Mouse (Mus musculus) cerebellum, postnatal 4 days (tissue): ENCODE measurements around the gene Slc8b1.

Experiments used
- DNase-seq, 2 experiments: peaks; one replicate each; pipeline ENCODE4 v3.0.0; 2022; ENCODE audit warnings: low spot score in 2 of 2, mixed read lengths in 1 of 2

Slc8b1 gene

GRCm38 (mm10) chr5:120527296-120527964, 16.5 kb downstream of the Slc8b1 start:
- DNase-seq, result no peak

GRCm38 (mm10) chr5:120531631-120532030, 20.7 kb downstream of the Slc8b1 start:
- no peak for DNase-seq

GRCm38 (mm10) chr5:120534071-120534685, 23.2 kb downstream of the Slc8b1 start:
- DNase-seq, result no peak

GRCm38 (mm10) chr5:120534686-120535075, 23.7 kb downstream of the Slc8b1 start:
- DNase-seq, result no peak

GRCm38 (mm10) chr5:120536046-120536445, 25.1 kb downstream of the Slc8b1 start:
- peak in 1 of 2 experiments; percentile 62 for DNase-seq

- no peak for DNase-seq
Measured at GRCm38 (mm10) chr5:120536632-120537031, 25.7 kb downstream of the Slc8b1 start.

- DNase-seq, result no peak
Measured at GRCm38 (mm10) chr5:120548236-120548850, 37.4 kb downstream of the Slc8b1 start.

- no peak for DNase-seq
Measured at GRCm38 (mm10) chr5:120550137-120550536, 39.2 kb downstream of the Slc8b1 start.

- no peak for DNase-seq
Measured at GRCm38 (mm10) chr5:120550673-120551072, 39.7 kb downstream of the Slc8b1 start.

- DNase-seq, result no peak
Measured at GRCm38 (mm10) chr5:120555871-120556270, 44.9 kb downstream of the Slc8b1 start.

- no peak for DNase-seq
Measured at GRCm38 (mm10) chr5:120558041-120558440, 47.1 kb downstream of the Slc8b1 start.

- DNase-seq, result no peak
Measured at GRCm38 (mm10) chr5:120558762-120559161, 47.8 kb downstream of the Slc8b1 start.

GRCm38 (mm10) chr5:120560129-120560615, 49.2 kb downstream of the Slc8b1 start:
- DNase-seq, result no peak

GRCm38 (mm10) chr5:120560616-120561311, 49.8 kb downstream of the Slc8b1 start:
- peak in 1 of 2 experiments; percentile 65 for DNase-seq

GRCm38 (mm10) chr5:120562956-120563913, 52.3 kb downstream of the Slc8b1 start:
- DNase-seq, result no peak

- DNase-seq, result no peak
Measured at GRCm38 (mm10) chr5:120563914-120564311, 52.9 kb downstream of the Slc8b1 start.

- DNase-seq, result no peak
Measured at GRCm38 (mm10) chr5:120565171-120565905, 54.4 kb downstream of the Slc8b1 start.

- DNase-seq, result peak in 1 of 2 experiments; percentile 74
Measured at GRCm38 (mm10) chr5:120566101-120566500, 55.1 kb downstream of the Slc8b1 start.

GRCm38 (mm10) chr5:120566681-120567252, 55.8 kb downstream of the Slc8b1 start:
- peak in 1 of 2 experiments; percentile 37 for DNase-seq

GRCm38 (mm10) chr5:120567253-120567701, 56.3 kb downstream of the Slc8b1 start:
- peak in 1 of 2 experiments; percentile 69 for DNase-seq
